Mouse (Mus musculus) 416B (cell line): Measurements from ENCODE around the gene P2ry6.

Source experiments
- DNase-seq: peaks from one replicate; pipeline ENCODE4 v3.0.0; 2011; ENCODE audit warnings: low read depth

P2ry6 gene

DNA sequence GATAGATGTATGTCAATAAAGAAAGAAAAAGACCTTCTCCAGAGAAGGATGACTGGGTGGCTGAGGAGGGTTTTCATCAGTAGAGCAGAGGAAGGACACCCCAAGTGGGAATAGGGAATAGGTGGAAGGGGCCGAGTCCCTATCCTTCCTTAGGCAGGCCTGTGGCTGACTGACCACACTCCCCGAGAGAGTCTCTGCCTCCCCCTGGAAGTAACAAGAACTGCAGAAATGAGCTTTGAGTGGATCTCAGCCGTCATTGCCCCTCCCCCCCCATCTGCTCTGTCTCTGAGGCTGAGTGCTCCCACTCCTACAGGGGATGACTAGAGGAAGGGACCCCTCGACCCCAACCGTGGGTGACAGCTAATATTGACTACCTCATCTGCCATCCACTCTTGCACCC is 33.3 kb downstream of the P2ry6 start:
- peak; percentile 33 for DNase-seq

DNA sequence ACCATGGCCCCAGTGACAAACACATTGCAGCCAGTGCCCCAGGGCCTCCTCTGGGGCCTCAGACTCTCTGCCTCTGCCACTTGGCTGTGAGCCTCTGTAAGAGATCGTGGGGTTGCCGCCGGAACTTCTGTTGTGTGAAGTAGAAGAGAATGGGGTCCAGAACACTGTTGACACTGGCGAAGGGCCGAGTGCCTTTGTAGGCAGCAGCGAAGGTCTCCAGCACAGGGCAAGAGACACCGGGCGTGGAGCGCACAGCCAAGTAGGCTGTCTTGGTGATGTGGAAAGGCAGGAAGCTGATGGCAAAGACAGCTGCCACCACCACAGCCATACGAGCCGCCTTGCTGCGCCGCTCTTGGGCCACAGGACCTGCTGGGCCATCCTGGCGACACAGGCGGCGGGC is 36.3 kb downstream of the P2ry6 start:
- no peak for DNase-seq

DNA sequence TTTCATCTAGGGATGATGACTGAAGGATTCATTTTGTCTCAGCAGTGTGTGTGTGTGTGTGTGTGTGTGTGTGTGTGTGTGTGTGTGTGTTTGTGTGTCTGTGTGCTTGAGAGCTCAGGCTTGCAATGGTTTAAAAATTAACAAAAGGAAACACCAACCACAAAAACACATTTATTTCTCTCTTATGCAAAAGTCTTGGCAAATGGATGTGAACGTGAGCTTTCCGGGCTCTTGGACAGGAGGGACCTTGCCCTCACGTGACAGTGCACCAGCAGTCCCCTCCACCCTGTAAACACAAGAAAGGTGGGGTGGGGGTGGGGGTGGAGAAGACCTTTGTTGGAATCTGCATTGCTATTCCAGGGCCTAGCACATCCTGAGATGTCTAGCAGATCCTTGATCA is 37.0 kb downstream of the P2ry6 start:
- DNase-seq: no peak

DNA sequence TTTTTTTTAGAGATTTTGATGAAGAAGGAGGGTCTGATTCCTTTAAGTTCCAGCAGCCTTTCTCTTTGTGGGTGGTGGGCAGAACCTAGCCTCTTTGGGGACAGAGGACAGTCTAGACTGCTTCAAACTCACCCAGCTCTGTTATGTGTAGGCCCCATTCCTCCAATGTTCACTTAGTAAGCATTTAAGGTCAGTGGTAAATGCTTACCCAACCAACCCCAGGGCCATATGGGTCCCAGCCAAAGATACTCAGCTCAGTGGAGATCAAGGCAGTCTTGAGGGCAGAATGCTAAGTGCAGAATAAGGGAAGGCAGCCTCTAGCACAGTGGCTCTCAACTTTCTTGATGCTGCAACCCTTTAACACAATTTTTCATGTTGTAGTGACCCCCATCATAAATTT is 40.9 kb downstream of the P2ry6 start:
- DNase-seq: no peak

DNA sequence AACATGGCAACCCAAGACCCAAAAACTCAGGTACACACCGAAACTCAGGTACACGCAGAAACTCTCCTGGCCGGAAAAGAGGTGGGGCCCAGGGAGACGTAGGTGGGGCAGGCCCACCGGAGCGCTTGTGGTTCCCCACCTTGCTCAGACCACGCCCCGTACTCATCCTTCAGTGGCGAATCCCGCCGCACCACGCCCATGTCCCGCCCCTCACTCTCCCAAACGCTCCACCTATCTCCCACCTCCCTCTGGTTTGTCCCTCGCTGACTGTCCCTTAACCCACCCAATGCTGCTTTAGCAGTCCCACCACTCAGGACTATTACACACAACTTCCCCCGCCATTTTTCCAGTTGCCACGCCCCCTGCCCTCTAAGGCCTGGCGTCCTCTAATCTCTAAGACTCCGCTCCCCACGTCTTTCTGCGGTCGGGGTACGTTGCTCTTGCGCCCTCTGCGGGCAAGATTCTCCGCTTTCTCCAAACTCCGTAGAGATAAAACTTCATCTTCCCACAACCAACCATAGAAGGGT is 41.9 kb downstream of the P2ry6 start:
- no peak for DNase-seq

DNA sequence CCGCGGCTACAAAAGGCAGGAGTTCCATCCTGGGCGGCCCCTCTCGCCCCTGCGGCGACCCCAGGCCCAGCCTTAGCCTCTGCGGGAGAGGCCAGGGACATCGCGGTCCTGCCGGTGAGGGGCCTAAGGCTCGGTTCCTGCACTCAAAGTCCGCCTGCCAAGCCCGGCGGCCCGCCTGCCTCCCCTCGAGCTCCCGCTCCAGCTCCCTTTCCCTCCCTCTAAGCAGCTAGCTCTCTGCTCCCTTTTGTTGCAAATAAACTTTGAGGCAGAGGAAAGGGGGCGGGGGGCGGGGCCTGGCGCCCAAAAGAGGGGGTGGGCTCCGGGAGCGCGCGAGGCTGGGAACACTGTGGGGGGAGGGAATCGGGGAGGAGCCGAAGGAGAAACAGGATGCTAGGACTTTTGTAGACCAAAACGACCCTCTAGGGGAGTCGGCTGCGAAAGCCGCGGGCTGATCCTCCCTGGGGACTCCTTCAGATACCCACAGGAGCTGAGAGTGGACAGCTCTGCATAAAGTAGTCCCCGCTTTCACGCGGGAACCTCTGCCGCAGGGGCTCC is 42.4 kb downstream of the P2ry6 start, which contains the start of gene Arhgef17:
Arhgef17 (minus strand) TSS at position 182 of the 555 bp plus-strand sequence.
- no peak for DNase-seq

DNA sequence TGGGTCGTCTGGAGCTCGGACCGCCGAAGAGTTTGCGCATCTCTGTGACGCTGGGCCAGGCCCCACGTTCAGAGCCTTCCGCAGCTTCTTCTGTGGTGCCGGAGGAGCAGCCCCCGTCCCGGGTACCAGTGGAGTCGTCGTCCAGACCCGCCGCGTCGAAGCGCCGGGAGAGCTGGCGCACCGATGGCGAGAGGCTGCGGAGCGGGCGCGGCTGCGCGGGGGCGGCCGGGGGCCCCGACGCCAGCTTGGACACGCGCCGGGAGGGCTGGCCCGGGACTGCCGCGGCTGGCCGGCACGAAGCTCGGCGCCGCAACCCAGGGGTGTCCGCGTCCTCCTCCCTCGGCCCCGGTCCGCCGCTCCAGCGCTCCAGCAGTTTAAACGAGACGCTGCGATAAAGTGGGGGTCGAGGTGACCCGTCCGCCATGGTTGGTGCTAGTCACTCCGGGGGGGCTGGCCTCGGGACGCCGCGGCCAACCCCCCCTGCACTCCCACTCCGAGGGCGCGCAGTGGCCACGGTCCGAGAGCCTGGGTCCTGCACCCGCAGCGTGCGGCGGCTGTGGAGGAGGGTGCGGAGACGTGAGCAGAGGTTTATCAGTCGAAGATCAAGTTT is 43.0 kb downstream of the P2ry6 start:
- DNase-seq: no peak

DNA sequence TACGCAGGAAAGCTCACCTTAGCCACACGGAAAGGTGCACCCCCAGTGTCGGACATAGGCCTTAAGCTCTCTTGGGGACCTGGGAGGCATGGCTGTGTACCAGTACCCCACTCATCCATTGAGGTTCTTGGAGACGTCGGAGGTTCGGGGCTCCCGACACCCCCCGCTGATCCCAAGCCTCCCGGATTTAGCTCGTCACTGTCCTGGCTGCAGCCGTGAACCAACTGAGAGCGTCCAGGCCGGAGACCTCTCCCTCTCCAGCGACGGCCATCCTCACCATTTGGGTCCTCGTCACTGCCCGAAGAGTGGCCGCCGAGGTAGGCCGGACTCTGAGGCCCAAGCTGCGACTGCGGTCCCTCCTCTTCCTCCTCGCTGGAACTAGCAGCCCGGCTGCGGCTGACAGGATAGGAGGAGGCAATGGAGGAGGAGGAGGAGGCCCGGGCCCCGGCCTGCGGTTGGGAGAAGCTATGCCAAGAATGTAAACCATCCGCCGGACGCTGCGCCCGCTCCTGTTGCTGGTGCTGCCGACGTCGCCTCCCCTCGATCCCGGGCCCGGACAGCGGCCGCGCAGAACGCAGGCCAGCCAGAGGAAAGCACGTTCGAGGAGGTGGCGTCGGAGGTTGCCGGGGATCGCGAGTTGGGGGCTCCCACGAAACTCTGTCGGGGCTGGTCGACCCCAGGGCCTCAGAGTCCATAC is 43.7 kb downstream of the P2ry6 start:
- DNase-seq: no peak

DNA sequence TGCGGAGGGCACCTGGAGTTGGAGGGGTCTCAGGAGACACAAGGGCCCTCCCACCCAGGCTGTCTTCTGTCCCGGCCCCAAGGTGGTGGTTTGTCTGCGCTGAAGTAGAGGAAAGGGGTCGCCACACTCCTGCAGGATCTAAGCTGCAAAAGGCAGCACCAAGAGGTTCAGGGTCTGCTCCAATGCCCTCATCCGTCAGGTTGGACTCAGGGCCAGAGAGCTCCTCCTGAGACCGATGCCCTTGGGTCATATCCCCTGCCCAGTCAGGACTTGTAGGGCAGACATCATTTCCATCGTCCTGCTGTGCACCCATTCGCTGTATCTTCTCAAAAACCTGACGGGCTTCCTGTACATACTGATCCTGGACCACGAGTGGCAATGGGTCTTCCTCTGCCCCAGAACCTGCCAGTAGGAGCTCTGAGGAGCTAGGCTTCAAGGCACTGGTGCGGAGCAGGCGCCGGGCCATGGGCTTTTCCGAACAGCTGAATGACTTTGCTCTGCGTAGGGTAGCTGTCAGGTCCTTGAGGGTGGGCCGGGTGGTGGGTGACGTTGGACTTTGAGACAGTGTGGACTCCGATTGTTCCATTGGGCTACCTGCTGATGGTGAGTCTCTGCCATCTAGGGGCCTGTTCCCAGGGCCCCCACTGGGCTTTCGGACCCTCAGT is 44.7 kb downstream of the P2ry6 start:
- DNase-seq: no peak

DNA sequence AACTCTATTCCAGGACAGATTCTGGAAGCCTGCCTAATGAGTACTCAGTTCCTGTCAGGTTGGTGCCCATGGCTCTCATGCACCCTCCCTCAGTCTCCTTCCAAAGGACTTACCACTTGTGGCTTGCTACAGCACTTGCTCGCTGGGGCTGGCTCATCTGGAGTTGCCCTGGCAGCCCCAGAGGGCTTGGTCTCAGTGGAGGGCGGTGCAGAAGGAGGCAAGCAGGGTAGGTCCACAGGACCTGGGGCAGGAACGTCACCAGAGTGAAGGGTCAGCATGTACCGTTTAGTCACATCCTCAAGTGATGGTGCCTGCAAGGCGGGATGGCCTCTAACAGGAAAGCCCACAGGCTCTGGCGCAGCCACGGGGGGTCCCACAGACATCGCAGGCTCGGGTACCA is 46.0 kb downstream of the P2ry6 start:
- no peak for DNase-seq

DNA sequence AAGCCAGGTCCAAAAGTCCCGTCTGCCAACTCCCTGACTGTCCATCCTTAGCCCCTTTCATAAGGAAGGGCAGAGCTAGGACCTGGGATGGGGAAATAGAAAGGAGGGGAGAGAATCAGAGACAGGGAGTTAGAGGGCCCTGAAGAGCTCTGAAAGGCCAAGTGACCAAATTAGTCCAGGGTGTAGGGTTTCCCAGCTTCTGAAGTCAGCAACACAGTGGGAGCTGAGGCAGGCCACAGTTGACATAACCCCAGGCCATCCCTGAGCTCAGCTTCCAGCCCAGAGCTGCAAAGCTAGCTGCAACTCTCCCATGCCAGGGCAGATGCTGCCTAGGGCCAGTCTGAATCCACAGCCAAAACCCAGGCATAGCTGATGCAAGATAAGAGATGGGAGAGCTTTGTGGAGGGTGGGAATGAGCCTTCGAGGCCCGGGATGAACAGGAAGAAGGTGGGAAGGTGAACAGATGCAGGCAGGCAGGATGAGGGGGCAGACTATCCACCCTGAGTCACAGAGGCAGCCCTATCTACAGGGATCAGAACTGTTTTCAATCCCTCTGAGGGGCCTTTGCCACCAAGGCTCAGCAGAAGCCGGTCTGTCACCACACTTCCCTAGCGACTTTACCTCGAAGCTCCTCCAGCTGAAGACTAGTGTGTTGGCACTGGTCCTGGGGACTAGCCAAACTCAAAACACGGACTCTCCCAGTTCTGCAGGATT is 47.0 kb downstream of the P2ry6 start:
- DNase-seq: no peak

DNA sequence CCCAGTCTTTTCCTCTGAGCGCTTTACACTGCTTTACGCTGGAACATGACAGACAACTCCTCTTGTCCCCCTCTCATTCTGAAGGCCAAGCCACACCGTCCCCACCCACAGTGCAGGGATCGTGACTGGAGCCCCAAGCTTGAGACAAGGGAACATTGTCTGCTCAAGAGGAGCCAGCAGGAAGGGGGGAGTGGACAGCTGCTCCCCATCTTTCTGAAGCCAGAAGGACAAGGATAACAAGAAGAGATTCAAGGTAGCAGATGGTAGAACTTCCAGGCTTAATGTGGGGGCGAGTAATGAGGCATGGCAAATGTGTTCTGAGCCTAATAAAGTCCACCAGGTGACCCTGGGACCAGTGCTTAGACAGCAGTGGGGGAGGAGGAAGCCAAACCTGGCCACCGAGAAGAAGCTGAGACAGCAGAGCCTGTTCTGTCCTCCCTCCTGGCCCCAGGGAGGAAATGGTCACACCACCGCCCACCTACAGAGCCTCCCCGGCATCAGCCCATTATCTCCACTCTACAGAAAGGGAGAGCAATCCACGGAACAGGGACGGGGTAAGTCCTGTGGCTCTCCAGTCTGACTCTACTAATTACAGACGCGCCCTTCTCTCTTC is 48.0 kb downstream of the P2ry6 start:
- no peak for DNase-seq

DNA sequence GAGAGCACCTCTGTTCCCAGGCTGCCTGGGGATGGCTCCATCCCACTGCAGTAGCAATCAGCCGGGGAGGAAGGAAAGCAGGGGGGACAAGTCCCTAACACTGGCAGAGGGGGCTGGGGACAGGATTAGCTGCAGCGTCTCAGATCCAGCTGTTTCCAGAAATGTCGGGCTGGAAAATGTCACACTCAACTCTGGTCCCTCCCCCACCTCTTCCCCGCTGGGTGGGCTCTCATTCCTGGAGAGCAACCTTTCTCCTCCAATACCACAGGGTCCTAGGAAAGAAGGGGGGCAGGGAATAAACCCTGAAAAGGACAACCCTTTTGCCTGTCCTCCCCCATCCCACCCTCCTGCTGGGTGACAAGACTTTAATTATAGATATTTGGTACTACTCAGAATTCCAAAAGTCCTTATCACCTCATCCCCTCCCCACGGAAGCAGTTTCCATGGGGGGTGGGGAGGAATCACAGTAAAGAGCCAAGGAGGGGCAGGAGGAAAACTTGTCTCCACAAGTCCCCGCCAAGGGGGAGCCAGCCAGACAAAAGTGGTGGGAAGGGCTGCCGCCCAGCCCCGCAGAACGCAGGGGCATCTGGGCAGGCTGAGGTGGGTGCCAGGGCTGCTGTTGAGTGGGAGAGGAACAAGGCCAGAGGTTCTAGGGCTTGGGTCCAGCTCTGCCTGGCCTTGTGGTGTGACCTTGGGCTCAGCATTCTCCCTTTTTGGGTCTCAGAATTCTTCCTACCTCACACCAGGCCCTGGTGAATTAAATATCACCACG is 49.6 kb downstream of the P2ry6 start:
- DNase-seq: no peak

DNA sequence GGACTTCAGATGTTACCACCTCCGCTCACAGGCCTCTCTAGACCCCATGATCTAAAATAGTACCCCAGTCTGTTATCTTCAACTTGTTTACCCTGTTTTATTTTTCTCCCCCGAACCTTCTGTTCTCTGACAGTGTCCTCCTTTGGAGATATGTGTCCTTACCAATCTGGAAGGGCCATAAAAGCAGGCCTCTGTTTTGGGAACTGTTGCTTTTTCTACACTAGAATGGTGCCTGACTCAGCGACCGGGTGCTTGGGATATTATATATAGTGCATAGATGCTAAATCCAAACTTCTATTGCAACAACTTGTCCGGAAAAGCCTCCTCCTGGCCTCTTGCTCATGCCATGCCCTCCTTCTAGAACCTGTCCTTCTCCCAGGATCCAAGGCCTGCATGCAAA is 50.2 kb downstream of the P2ry6 start:
- DNase-seq: no peak

DNA sequence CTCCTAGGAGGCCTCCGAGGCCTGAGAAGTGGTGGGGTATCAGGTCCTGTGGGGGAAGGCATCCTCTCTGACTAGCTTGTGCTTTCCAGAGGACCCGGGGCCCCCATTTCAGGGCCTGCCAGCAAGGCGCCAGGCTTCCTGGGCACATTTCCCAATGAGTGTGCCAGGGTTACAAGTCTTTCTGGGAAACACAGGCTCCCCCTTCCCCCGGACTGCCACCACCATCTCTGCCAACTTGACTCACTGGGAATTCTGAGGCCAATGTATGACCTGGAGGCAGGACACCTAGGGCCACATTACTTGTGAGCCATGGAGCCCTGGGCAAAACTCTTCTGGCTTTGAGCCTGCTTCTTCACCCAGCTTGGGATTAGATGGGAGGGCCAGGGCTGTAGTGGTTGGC is 51.5 kb downstream of the P2ry6 start:
- DNase-seq: no peak

DNA sequence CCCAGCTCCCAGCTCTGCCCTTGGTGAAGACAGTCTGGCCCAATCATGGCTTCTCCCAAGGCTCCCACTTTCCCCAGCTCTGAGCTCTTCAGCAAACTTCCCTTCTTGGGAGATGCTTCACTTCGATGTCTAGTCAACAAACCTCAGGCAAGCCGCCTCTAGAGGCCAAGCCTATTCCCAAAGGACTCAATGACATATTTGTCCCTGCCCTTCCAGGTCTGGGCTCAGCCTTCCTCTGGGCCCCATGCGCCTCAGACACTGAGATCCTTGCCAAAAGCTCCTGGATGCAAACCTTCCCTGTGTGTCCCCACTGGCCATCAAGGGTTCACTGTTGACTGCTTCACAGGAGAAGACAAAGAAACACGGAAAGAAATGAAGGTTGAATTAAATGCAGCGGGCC is 53.2 kb downstream of the P2ry6 start:
- no peak for DNase-seq

DNA sequence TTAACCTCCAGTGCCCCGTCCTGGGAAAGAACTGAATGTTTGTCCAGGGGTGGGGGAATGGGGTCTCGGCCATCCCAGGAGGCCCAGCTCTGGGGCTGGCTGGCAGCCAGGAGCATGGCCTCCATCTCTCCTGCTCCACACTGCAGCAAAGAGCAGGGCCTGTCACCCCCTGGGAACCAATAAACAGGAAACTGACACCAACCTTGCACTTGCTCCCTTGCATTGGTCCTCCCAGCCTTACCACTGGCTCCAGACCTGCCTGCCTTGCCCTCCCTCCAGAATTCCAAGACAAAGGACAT is 54.7 kb downstream of the P2ry6 start:
- DNase-seq: no peak

DNA sequence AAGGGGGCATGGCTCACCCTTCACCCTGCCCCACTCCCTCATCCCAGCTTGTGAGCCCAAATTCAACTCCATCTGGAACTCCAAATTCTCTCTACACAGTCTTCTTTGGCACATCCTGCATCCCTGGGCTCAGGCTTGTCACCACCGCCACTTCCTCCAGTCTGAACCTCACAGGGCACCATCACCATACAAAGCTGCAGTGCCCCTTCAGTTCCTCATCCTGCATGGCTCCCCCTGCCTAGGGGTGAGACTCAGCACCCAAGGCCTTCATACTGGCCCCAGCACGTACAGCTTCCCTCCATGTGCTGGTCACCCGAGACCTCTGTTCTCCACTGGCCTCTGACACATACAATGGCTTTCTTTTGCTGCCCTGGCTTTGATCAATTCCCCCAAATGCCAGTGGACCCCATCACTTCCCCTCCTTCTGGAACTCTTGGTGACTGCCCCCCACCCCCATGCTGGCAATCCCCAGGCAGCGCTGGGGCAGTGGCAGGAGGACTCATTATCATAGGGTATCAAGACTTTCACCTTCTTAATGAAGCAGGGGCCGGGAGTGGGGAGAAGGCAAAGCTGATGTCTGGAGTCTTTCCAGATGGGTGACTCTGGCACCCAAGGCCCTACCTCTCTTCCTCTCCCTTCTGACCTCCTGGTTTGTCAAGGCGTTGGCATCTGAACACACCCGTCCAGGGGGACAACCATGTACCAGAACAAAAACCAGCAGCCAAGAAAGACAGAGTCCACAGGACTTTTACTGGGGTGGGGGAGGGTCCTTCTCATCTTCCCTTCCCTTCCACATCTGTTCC is 55.2 kb downstream of the P2ry6 start:
- DNase-seq: no peak

DNA sequence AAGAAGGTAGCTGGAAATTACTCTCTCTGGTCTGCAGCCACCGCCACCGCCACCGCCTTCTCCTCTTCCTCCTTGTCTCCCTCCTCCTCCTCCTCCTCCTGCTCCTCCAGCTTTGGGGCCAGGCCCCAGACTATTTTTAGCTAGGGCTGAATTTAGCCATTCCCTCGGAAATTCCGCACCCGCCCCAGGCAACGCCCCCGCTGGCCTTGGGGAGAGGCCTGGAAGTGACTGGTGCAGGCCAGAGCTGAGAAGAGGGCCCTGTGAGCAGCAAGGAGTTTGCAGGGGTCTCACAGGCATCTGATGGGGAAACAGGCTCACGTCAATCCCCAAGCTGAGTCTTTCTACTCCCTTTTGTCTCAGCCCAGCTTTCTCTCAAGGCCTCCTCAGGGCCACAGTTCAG is 56.3 kb downstream of the P2ry6 start:
- DNase-seq: no peak

DNA sequence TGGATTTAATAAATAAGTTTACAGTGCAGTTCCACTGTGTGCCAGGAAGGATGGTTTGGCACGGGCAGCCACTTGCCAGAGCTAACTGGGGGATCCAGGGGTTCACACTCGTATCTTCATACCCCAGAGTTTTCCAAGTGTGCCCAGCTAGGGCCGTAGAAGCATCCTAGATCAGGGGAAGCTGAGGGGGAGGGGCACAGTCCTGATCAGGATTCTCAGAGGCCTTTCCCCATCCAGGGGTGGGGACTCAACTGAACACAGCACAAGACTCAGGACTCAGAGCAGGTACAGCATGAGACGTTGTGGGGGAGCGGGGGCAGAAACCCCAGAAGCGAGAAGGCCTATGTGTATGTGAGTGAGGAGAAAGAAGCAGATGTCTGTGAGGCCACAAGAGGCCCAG is 56.7 kb downstream of the P2ry6 start:
- no peak for DNase-seq

DNA sequence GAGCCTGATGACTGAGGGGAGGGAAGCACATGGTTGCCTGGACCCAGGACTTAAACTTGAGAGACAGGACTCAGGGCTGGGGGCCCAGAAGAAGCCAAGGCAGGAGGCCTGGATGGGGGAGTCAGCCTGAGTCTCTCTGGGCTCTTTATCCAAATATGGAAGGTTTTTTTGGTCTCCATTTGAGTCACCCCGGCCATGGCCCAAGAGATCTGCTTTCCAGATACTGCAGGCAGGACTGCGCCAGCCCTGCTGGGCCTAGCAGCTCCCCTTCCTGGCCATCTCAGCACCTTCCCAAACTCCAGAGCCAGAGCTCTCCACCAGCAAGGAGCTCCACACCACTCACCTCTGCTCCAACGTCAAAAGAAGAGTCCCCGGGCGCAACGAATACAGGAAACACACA is 57.9 kb downstream of the P2ry6 start:
- no peak for DNase-seq
